Mouse (Mus musculus) limb, embryonic 10.5 days (tissue): ENCODE measurements around the gene Zc3h10. TPM values are rescaled to one million over a fixed set of nuclear protein-coding genes. Genes with fewer than 3 reads are reported as not detected.
"Not testable (repeated sequence)": the region's sequence is repeated elsewhere in the genome, so short reads cannot be mapped to it uniquely, and the experiment has no call there.

Source experiments
- DNase-seq: peaks from one replicate; pipeline ENCODE4 v3.0.0-alpha.2; 2017; ENCODE audit warnings: low spot score
- H3K27ac ChIP-seq: fragments of 300-500 bp; sonication (generic); 2 replicates; pipeline ENCODE4 v1.5.1; 2016; ENCODE audit warnings: mild to moderate bottlenecking
- H3K27me3 ChIP-seq: fragments of 300-500 bp; sonication (generic); 2 replicates; pipeline ENCODE4 v1.6.1; 2016; ENCODE audit warnings: low read depth, mild to moderate bottlenecking; ENCODE audit not compliant: poor library complexity, severe bottlenecking
- H3K36me3 ChIP-seq: fragments of 300-500 bp; sonication (generic); 2 replicates; pipeline ENCODE4 v1.6.1; 2016; ENCODE audit warnings: mild to moderate bottlenecking, moderate library complexity
- H3K4me1 ChIP-seq: fragments of 300-500 bp; sonication (generic); 2 replicates; pipeline ENCODE4 v1.6.1; 2016
- H3K4me3 ChIP-seq: fragments of 300-500 bp; sonication (generic); 2 replicates; pipeline ENCODE4 v1.5.1; 2016; ENCODE audit warnings: mild to moderate bottlenecking, moderate library complexity
- H3K9me3 ChIP-seq: fragments of 300-500 bp; sonication (generic); replicated peaks from 2 replicates; pipeline ENCODE4 v1.6.1; 2016; ENCODE audit warnings: mild to moderate bottlenecking
- WGBS: fragments of 180-500 bp; shearing (Covaris S2); methylation state at CpG from one replicate; pipeline ENCODE4 v1.1.7; 2016; 5-methylcytosine and 5-hydroxymethylcytosine counted together
- polyA plus RNA-seq: library from polyadenylated mRNA; unstranded; fragments of >200 nt; fragmentation: Nextera tagmentation; extraction: Ambion mirVana; gene quantifications from 2 replicates; pipeline ENCODE4 v1.2.1, GENCODE M21; 2016

The Zc3h10 gene
- polyA plus RNA-seq, 1 experiment from 2014 or later = 15.4 TPM

GRCm38 (mm10) chr10:128548947-128549681 is 1.5 kb upstream of the Zc3h10 start, which contains the start of gene Rpl41:
Gene Rpl41 (minus strand): TSS chr10:128549305.
- under 1% methylated on average over 31 of the region's 31 CpGs for WGBS
- Histone ChIP-seq H3K4me1 (peaks cover 25% of the 10 kb centered on the region), H3K27ac (peak within 1 kb of the TSS; percentile 98), H3K4me3 (peak within 1 kb of the TSS; percentile 83), H3K27me3 (no peaks in the 10 kb centered on the region), H3K36me3 (peaks cover 28% of the 10 kb centered on the region), H3K9me3 (no peaks in the 10 kb centered on the region)
- DNase-seq = peak; percentile 97

GRCm38 (mm10) chr10:128548051-128548791 is 647 bp upstream of the Zc3h10 start:
- Histone ChIP-seq H3K4me3 (peak overlapping the region; percentile 83), H3K36me3 (peaks cover 37% of the 10 kb centered on the region), H3K4me1 (peaks cover 26% of the 10 kb centered on the region), H3K27ac (peak overlapping the region; percentile 98)
- not testable (repeated sequence) for DNase-seq, H3K27me3 ChIP-seq, H3K9me3 ChIP-seq
- under 1% methylated on average over 23 of the region's 30 CpGs for WGBS

- peaks cover 51% of the 10 kb centered on the region for H3K36me3 ChIP-seq
- peak overlapping the region; percentile 83 for H3K4me3 ChIP-seq
- H3K27ac ChIP-seq = peak overlapping the region; percentile 91
- peaks cover 26% of the 10 kb centered on the region for H3K4me1 ChIP-seq
- DNase-seq = no peak
- no peaks in the 10 kb centered on the region for H3K9me3 ChIP-seq
- WGBS = 32% methylated on average over 7 of the region's 7 CpGs
- H3K27me3 ChIP-seq = no peaks in the 10 kb centered on the region
Measured at GRCm38 (mm10) chr10:128546787-128547186, 787 bp downstream of the Zc3h10 start.

- DNase-seq = no peak
- no peaks in the 10 kb centered on the region for H3K9me3 ChIP-seq
- H3K36me3 ChIP-seq = peaks cover 55% of the 10 kb centered on the region
- H3K4me3 ChIP-seq = peak overlapping the region; percentile 83
- H3K27me3 ChIP-seq = no peaks in the 10 kb centered on the region
- WGBS = 15% methylated on average over 4 of the region's 4 CpGs
- no peak overlapping the region for H3K27ac ChIP-seq
- peaks cover 26% of the 10 kb centered on the region for H3K4me1 ChIP-seq
Measured at GRCm38 (mm10) chr10:128546361-128546760, 1.2 kb downstream of the Zc3h10 start.

- H3K9me3 ChIP-seq = no peaks in the 10 kb centered on the region
- no peak overlapping the region for H3K27ac ChIP-seq
- peak overlapping the region; percentile 83; the same call in 1 of the 2 replicates for H3K4me3 ChIP-seq
- 85% methylated on average over 3 of the region's 3 CpGs for WGBS
- no peaks in the 10 kb centered on the region for H3K27me3 ChIP-seq
- H3K4me1 ChIP-seq = peaks cover 26% of the 10 kb centered on the region
- DNase-seq = no peak
- peaks cover 60% of the 10 kb centered on the region for H3K36me3 ChIP-seq
Measured at GRCm38 (mm10) chr10:128545570-128545898, 2.0 kb downstream of the Zc3h10 start.

- no peaks in the 10 kb centered on the region for H3K9me3 ChIP-seq
- H3K27me3 ChIP-seq = no peaks in the 10 kb centered on the region
- 94% methylated on average over 37 of the region's 37 CpGs for WGBS
- no peak overlapping the region for H3K27ac ChIP-seq
- peak overlapping the region; percentile 1 for H3K4me3 ChIP-seq
- DNase-seq = no peak
- H3K36me3 ChIP-seq = peaks cover 60% of the 10 kb centered on the region
- peaks cover 26% of the 10 kb centered on the region for H3K4me1 ChIP-seq
Measured at GRCm38 (mm10) chr10:128544674-128545569, 2.7 kb downstream of the Zc3h10 start.

GRCm38 (mm10) chr10:128544151-128544657 is 3.4 kb downstream of the Zc3h10 start:
- DNase-seq = no peak
- WGBS = 95% methylated on average over 15 of the region's 15 CpGs
- H3K4me3 ChIP-seq = no peak overlapping the region
- H3K27me3 ChIP-seq = no peaks in the 10 kb centered on the region
- peaks cover 60% of the 10 kb centered on the region for H3K36me3 ChIP-seq
- no peak overlapping the region for H3K27ac ChIP-seq
- H3K9me3 ChIP-seq = no peaks in the 10 kb centered on the region
- H3K4me1 ChIP-seq = peaks cover 24% of the 10 kb centered on the region

- no peaks in the 10 kb centered on the region for H3K9me3 ChIP-seq
- peaks cover 24% of the 10 kb centered on the region for H3K4me1 ChIP-seq
- no peaks in the 10 kb centered on the region for H3K27me3 ChIP-seq
- H3K36me3 ChIP-seq = peaks cover 56% of the 10 kb centered on the region
- 72% methylated on average over 2 of the region's 2 CpGs for WGBS
- no peak overlapping the region for H3K27ac ChIP-seq
- no peak overlapping the region for H3K4me3 ChIP-seq
- DNase-seq = no peak
Measured at GRCm38 (mm10) chr10:128543100-128543499, 4.5 kb downstream of the Zc3h10 start.

- DNase-seq = no peak
- 84% methylated on average over 1 of the region's 1 CpGs for WGBS
- Histone ChIP-seq H3K36me3 (peaks cover 25% of the 10 kb centered on the region), H3K9me3 (no peaks in the 10 kb centered on the region), H3K27me3 (no peaks in the 10 kb centered on the region), H3K27ac (no peak overlapping the region), H3K4me3 (no peak overlapping the region), H3K4me1 (no peaks in the 10 kb centered on the region; the same call in 1 of the 2 replicates)
Measured at GRCm38 (mm10) chr10:128538340-128538870, 9.2 kb downstream of the Zc3h10 start.

GRCm38 (mm10) chr10:128536266-128536940 is 11.2 kb downstream of the Zc3h10 start:
- 16% methylated on average over 18 of the region's 18 CpGs for WGBS
- H3K4me3 ChIP-seq = peak overlapping the region; percentile 6

GRCm38 (mm10) chr10:128535624-128536265 is 11.8 kb downstream of the Zc3h10 start:
- Histone ChIP-seq H3K9me3 (no peaks in the 10 kb centered on the region), H3K4me3 (peak overlapping the region; percentile 6)

More at GRCm38 (mm10) chr10:128536266-128536940, 11.2 kb downstream of the Zc3h10 start:
- H3K4me1 ChIP-seq = no peaks in the 10 kb centered on the region; the same call in 1 of the 2 replicates
- H3K27ac ChIP-seq = peak overlapping the region; percentile 15; the same call in 1 of the 2 replicates
- no peaks in the 10 kb centered on the region for H3K9me3 ChIP-seq
- peak; percentile 90 for DNase-seq
- H3K27me3 ChIP-seq = no peaks in the 10 kb centered on the region
- H3K36me3 ChIP-seq = peaks cover 5% of the 10 kb centered on the region

More at GRCm38 (mm10) chr10:128535624-128536265, 11.8 kb downstream of the Zc3h10 start:
- DNase-seq = no peak
- H3K27ac ChIP-seq = 0 out of 2 replicates have a peak overlapping the region, but pooled peaks have one; percentile 15
- no peaks in the 10 kb centered on the region for H3K27me3 ChIP-seq
- no peaks in the 10 kb centered on the region; the same call in 1 of the 2 replicates for H3K4me1 ChIP-seq
- no peaks in the 10 kb centered on the region for H3K36me3 ChIP-seq
- WGBS = 79% methylated on average over 4 of the region's 4 CpGs
